Mouse (Mus musculus) heart, embryonic 11.5 days (tissue): ENCODE measurements at regions not wholly inside any gene's neighbourhood (a gene's known extent, or its start where the extent isn't known, plus 50 kb on each side); places are given as distances from the start of the nearest gene placed in this dataset.
A peak's percentile ranks its signal among the peaks of the same experiment; 100 is the strongest.

Source experiments
- ATAC-seq: fragments of 200-750 bp; cut with Nextera tagmentation; replicated peaks from 2 replicates; pipeline ENCODE4 v1.8.0; 2017; ENCODE audit warnings: moderate library complexity; ENCODE audit not compliant: insufficient number of reproducible peaks, low FRiP score, low TSS enrichment
- H3K27ac ChIP-seq: fragments of 300-500 bp; sonication (generic); 2 replicates; pipeline ENCODE4 v1.5.1; 2014; ENCODE audit warnings: mild to moderate bottlenecking, low read depth, low read length
- H3K27me3 ChIP-seq: fragments of 300-500 bp; sonication (generic); 2 replicates; pipeline ENCODE4 v1.6.1; 2014; ENCODE audit warnings: mild to moderate bottlenecking, low read length, mixed read lengths; ENCODE audit not compliant: control insufficient read depth, insufficient read depth
- H3K36me3 ChIP-seq: fragments of 300-500 bp; sonication (generic); 2 replicates; pipeline ENCODE4 v1.6.1; 2014; ENCODE audit warnings: mild to moderate bottlenecking, low read length, moderate library complexity, mixed read lengths; ENCODE audit not compliant: control insufficient read depth, insufficient read depth
- H3K4me1 ChIP-seq: fragments of 300-500 bp; sonication (generic); 2 replicates; pipeline ENCODE4 v1.6.1; 2014; ENCODE audit warnings: low read length; ENCODE audit not compliant: control insufficient read depth, insufficient read depth
- H3K4me2 ChIP-seq: fragments of 300-500 bp; sonication (generic); 2 replicates; pipeline ENCODE4 v1.6.1; 2014; ENCODE audit warnings: mild to moderate bottlenecking, moderate library complexity
- H3K4me3 ChIP-seq: fragments of 300-500 bp; sonication (generic); 2 replicates; pipeline ENCODE4 v1.5.1; 2014; ENCODE audit warnings: low read depth, low read length
- H3K9ac ChIP-seq: fragments of 300-500 bp; sonication (generic); 2 replicates; pipeline ENCODE4 v1.6.1; 2014; ENCODE audit warnings: mild to moderate bottlenecking, low read depth, low read length, moderate library complexity
- H3K9me3 ChIP-seq: fragments of 300-500 bp; sonication (generic); replicated peaks from 2 replicates; pipeline ENCODE4 v1.6.1; 2016; ENCODE audit warnings: low read length; ENCODE audit not compliant: control insufficient read depth
- WGBS: fragments of 180-500 bp; shearing (Covaris S2); extraction: QIAGEN DNeasy Blood & Tissue Kit; methylation state at CpG from one replicate; pipeline ENCODE4 v1.1.7; 2014; ENCODE audit not compliant: insufficient replicate concordance; 5-methylcytosine and 5-hydroxymethylcytosine counted together

- no peaks in the 10 kb centered on the region for H3K36me3 ChIP-seq
- H3K4me1 ChIP-seq: no peaks in the 10 kb centered on the region
- no peak overlapping the region for H3K27ac ChIP-seq
- H3K4me3 ChIP-seq: no peak overlapping the region
- no peak overlapping the region for H3K4me2 ChIP-seq
- H3K9ac ChIP-seq: no peak overlapping the region
- no peak for ATAC-seq
- no peaks in the 10 kb centered on the region for H3K27me3 ChIP-seq
- H3K9me3 ChIP-seq: no peaks in the 10 kb centered on the region
- 81% methylated on average over 3 of the region's 3 CpGs for WGBS
Measured at GRCm38 (mm10) chr17:54214804-54215203, 84.0 kb downstream of the Slc5a7 start.

GRCm38 (mm10) chr17:54201710-54202109 is 97.1 kb downstream of the Slc5a7 start:
- Histone ChIP-seq H3K4me2 (no peak overlapping the region), H3K9ac (no peak overlapping the region), H3K27ac (no peak overlapping the region), H3K4me1 (no peaks in the 10 kb centered on the region), H3K36me3 (no peaks in the 10 kb centered on the region), H3K27me3 (no peaks in the 10 kb centered on the region), H3K4me3 (no peak overlapping the region), H3K9me3 (no peaks in the 10 kb centered on the region)
- no peak for ATAC-seq
- 57% methylated on average over 3 of the region's 3 CpGs for WGBS

- Histone ChIP-seq H3K4me2 (no peak overlapping the region), H3K9ac (no peak overlapping the region), H3K9me3 (no peaks in the 10 kb centered on the region), H3K36me3 (no peaks in the 10 kb centered on the region), H3K27me3 (no peaks in the 10 kb centered on the region), H3K27ac (no peak overlapping the region), H3K4me3 (no peak overlapping the region), H3K4me1 (no peaks in the 10 kb centered on the region)
- ATAC-seq: no peak
- WGBS: 64% methylated on average over 3 of the region's 3 CpGs
Measured at GRCm38 (mm10) chr17:54192231-54192573, 106.6 kb downstream of the Slc5a7 start.

GRCm38 (mm10) chr17:54191526-54192230 is 107.2 kb downstream of the Slc5a7 start:
- H3K9ac ChIP-seq: no peak overlapping the region
- H3K27me3 ChIP-seq: no peaks in the 10 kb centered on the region
- ATAC-seq: peak; percentile 73; the same call in 1 of the 2 replicates
- H3K4me2 ChIP-seq: no peak overlapping the region
- no peaks in the 10 kb centered on the region for H3K9me3 ChIP-seq
- no peaks in the 10 kb centered on the region for H3K36me3 ChIP-seq
- no peak overlapping the region for H3K4me3 ChIP-seq
- WGBS: 57% methylated on average over 5 of the region's 5 CpGs
- H3K4me1 ChIP-seq: no peaks in the 10 kb centered on the region
- no peak overlapping the region for H3K27ac ChIP-seq

- H3K27ac ChIP-seq: no peak overlapping the region
- ATAC-seq: no peak
- H3K4me2 ChIP-seq: no peak overlapping the region
- H3K4me1 ChIP-seq: no peaks in the 10 kb centered on the region
- no peak overlapping the region for H3K9ac ChIP-seq
- H3K9me3 ChIP-seq: no peaks in the 10 kb centered on the region
- no peak overlapping the region for H3K4me3 ChIP-seq
- no peaks in the 10 kb centered on the region for H3K36me3 ChIP-seq
- H3K27me3 ChIP-seq: no peaks in the 10 kb centered on the region
Measured at GRCm38 (mm10) chr17:54188997-54189553, 109.8 kb downstream of the Slc5a7 start.

GRCm38 (mm10) chr17:54182073-54182472 is 116.8 kb downstream of the Slc5a7 start:
- Histone ChIP-seq H3K27me3 (no peaks in the 10 kb centered on the region), H3K9ac (no peak overlapping the region), H3K36me3 (no peaks in the 10 kb centered on the region), H3K4me3 (no peak overlapping the region), H3K9me3 (no peaks in the 10 kb centered on the region), H3K4me2 (no peak overlapping the region), H3K27ac (no peak overlapping the region), H3K4me1 (no peaks in the 10 kb centered on the region)
- ATAC-seq: no peak

GRCm38 (mm10) chr17:54180563-54180962 is 118.3 kb downstream of the Slc5a7 start:
- no peaks in the 10 kb centered on the region for H3K4me1 ChIP-seq
- no peak overlapping the region for H3K9ac ChIP-seq
- H3K4me3 ChIP-seq: no peak overlapping the region
- H3K27ac ChIP-seq: no peak overlapping the region
- no peaks in the 10 kb centered on the region for H3K9me3 ChIP-seq
- 63% methylated on average over 2 of the region's 2 CpGs for WGBS
- ATAC-seq: no peak
- H3K27me3 ChIP-seq: no peaks in the 10 kb centered on the region
- H3K36me3 ChIP-seq: no peaks in the 10 kb centered on the region
- H3K4me2 ChIP-seq: no peak overlapping the region

- no peak overlapping the region for H3K4me2 ChIP-seq
- H3K9ac ChIP-seq: no peak overlapping the region
- no peak overlapping the region for H3K27ac ChIP-seq
- 67% methylated on average over 1 of the region's 1 CpGs for WGBS
- no peaks in the 10 kb centered on the region for H3K36me3 ChIP-seq
- H3K4me3 ChIP-seq: no peak overlapping the region
- no peak for ATAC-seq
- no peaks in the 10 kb centered on the region for H3K9me3 ChIP-seq
- no peaks in the 10 kb centered on the region for H3K27me3 ChIP-seq
- no peaks in the 10 kb centered on the region for H3K4me1 ChIP-seq
Measured at GRCm38 (mm10) chr17:54170762-54171161, 128.1 kb downstream of the Slc5a7 start.

GRCm38 (mm10) chr17:54168039-54168438 is 130.8 kb downstream of the Slc5a7 start:
- H3K27ac ChIP-seq: no peak overlapping the region
- no peaks in the 10 kb centered on the region for H3K36me3 ChIP-seq
- H3K4me3 ChIP-seq: no peak overlapping the region
- H3K9me3 ChIP-seq: no peaks in the 10 kb centered on the region
- H3K27me3 ChIP-seq: no peaks in the 10 kb centered on the region
- no peak for ATAC-seq
- H3K4me2 ChIP-seq: no peak overlapping the region
- H3K4me1 ChIP-seq: no peaks in the 10 kb centered on the region
- 43% methylated on average over 1 of the region's 1 CpGs for WGBS
- H3K9ac ChIP-seq: no peak overlapping the region
